Mouse (Mus musculus): ENCODE results near the gene Ccdc121.
A peak's percentile ranks its signal among the peaks of the same experiment; 100 is the strongest.
"Not testable (repeated sequence)": the region's sequence is repeated elsewhere in the genome, so short reads cannot be mapped to it uniquely, and the experiment has no call there.

The Ccdc121 gene

DNA sequence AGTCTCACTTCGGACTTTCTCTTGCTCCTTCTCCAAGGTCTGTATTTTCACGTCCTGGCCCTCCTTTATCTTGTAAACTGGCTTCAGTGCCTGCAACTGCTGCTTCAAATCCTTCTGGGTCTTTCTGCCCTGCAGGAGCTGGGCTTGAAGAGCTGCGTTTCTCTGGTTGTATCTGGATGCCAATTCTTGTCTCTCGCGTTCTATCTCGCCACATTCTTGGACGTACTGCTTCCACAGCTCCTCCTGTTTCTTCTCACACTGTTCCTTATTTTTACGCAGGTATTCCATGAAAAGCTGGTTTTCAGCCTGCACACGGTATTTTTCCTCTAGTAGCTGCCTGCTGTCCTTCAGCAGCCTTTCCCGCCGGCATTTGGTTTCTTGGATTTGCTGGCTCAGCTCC, 396 bp downstream of the Ccdc121 start:
- not testable (repeated sequence) for DNase-seq (ENCODE audit: low spot score in 2 of 2)

DNA sequence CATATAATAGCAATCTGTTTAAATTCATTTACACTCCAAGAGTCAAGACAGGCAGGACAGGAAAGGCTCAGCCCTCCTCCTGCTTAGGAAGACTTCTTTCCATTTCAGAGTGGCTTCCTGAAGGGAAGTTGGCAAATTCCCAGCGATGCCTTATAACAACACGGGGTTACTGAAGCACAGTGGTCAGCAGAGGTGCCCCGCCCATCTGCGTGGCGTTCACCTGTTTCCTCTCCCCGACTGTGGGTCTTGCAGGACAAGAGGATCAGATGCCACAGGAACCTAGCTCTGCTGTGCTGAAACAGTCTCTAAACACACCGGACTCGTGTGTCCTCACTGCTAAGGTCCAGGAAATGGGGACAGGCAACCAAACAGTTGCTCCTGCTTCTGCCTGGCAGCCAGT, 5.9 kb downstream of the Ccdc121 start:
- no peak for DNase-seq (ENCODE audit: low spot score in 2 of 2)

DNA sequence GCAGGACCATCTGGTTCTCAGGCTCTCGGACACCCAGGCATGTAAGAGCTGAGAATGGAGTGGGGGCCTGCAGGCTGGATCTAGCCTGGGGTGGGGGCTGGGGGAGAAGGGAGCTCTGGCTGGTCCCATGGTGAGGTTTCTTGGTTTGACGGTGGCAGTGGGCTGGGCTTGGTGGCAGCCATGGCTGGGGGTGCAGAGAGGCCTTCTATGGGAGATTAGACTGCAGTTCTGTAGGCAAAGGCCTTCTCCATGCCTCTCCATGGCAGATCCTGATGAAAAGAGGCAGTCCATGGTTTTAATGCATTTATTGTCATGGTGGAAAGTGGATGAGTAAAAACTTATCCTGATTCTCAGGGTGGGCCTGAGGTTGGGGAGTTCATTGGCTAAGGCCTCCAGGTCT, 7.8 kb downstream of the Ccdc121 start:
- DNase-seq (ENCODE audit: low spot score in 2 of 2), result no peak

DNA sequence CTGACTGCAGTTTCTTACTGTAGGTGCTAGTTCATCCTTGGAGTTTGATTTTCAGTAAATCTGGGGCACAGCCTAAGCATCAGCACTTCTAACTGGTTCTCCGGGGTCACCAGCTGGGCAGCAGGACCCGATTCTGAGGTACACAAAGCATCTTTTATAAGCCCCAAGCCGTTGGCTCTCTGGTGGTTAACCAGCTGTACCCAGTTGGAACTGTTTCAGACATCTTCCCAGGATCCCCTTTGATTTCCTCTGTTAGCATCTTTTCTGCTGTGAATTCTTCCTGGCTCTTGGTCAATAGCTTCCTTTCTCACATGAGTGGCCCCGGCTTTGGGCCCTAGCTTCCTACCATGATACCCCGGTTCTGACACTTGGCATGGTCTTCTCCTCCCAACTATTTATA, 26.6 kb downstream of the Ccdc121 start:
- DNase-seq (ENCODE audit: low spot score in 2 of 2), result no peak

DNA sequence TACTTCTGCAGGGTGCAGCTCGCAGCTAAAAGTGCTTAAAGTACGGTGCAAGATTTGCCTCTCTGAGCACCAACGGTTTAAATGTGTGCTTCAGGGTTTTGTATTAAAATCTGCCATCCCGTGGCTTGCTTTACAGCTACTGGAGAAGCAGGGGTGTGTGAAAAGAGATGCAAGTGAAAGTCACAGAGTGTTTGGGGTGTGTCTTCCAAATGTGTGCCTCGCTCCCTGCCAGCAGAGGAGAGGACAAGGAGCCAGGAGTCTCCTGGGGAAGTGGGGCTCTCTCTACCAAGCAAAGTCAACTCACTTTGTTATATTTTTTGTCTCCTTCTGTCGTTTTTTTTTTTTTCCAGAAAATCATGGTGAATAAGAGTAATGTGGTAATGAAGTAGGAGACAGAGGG, 34.7 kb downstream of the Ccdc121 start:
- no peak for DNase-seq (ENCODE audit: low spot score in 2 of 2)

DNA sequence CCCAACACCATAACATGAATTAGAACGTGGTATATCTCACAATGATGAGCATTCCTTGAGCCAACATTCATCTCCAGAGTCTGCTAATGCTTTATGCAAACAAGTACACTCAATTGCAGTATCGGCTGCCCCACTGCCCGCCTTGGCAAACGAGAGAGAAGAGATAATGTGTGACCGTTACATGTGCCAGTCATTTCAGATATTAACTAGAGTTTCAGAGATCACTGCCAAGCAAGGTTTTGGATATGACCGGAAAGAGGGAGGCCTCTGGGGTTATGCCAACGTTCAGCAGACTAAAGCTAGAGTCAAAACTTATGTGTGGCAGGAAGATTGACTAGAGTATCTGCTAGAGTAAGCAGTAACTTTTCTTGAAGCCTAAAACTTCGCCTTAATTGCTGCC, 35.1 kb downstream of the Ccdc121 start:
- no peak for DNase-seq (ENCODE audit: low spot score in 2 of 2)

DNA sequence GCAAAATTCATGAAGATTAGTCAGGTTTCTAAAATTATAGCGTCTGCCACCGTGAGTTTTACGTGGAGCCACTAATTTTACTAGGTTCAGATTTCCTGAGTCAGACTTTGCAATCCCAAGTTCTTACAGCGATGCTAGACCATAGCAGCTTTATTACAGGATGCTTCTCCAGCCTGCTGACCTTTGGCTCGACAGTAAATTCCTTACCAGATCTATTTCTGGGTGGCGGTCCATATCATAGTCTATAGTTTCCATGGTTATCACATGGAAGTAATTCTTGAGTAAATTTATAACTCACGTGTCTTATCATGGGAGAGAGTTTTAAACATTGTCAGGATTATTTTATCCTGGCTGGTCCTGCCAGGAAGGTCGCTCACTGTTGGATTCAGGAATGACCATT, 41.8 kb downstream of the Ccdc121 start:
- no peak for DNase-seq (ENCODE audit: low spot score in 2 of 2)

DNA sequence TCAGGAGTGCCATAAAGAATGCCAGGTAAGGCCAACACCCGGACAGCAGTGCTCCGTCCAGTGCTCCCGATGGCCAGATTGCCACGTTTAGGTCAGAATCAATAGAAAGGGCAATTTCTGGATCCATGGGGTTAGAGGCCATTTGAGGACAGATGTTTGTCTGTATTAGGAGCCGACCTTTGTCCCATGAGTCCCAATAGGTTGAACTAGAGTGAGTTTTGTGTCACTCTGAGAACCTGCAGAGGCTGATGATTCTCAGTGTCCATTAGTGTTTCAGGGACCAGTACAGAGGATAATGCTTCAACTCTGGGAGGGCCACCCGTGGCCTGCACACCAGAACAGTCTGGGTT, 44.0 kb downstream of the Ccdc121 start:
- DNase-seq (ENCODE audit: low spot score in 2 of 2), result no peak

DNA sequence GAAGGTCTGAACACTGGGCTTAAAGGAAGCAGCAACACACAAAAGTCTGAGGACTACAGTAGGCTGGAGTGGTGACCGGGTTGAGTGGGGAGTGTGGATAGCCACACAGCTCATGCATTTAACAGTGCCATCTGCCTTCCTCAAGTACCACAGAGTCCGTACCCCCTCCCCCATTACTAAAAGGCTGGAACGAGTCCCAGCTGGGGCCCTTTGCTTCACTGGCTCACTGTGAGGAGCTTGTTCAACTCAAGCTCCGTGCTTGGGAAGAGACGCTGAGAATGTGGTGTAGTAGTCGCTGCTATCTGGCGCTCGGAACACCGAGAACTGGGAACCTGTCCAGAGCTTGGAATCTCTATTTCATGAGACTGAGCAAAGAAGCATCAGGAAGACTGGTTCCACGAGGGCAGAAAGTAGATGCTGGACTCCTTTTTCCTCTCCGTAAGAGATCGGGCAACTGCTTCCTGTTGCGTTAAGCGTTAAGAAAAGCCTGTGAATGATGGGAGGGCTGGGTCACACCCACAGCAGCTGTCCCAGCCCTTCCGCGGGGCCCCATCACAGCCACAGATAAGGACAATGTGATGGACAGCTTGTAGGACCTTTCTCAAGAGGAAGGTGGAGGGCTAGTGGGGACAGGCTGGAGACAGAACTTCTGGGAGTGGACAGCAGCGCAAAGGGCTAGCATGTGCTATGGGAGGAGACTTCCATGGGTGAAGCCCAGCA, 44.5 kb downstream of the Ccdc121 start:
- no peak for DNase-seq (ENCODE audit: low spot score in 2 of 2)

DNA sequence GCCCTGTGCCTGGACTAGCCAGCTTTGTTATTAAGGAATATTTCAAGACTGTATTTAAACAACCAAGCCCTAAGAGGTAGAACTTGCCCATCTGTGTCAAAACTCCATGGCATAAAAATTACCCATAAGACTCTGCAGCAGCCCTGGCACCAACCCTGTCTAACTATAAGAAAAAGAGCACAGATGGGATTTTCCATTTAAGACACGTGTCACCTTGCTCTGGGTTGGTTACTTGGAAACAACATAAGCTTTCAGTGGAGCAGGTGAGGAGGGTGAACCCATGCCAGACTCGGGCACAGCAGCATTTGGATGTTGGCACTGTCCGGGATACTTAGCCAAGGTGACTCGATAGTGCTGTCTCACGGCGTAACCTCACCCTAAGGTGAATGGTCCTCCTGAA, 45.2 kb downstream of the Ccdc121 start:
- DNase-seq (ENCODE audit: low spot score in 2 of 2), result no peak

DNA sequence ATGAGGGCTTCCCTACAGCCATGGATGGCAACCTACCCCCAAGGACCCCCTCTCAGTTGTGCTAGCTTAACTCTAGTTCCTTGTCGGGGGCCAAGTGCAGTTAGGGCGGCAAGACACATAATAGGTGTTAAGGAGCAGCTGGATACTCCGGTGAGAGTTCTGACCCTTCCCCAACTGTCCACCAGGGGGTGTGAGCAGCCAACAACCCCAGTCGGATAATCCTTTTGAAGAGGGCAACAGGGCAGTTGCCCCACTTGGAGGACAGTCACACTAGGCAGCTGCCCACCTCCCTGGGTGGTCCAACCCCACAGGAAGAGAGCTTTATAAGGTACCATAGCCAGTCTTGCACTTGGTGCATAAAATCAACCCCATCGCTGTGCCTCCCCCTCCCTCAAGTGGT, 46.2 kb downstream of the Ccdc121 start:
- DNase-seq (ENCODE audit: low spot score in 2 of 2), result peak in 1 of 2 experiments; percentile 7

DNA sequence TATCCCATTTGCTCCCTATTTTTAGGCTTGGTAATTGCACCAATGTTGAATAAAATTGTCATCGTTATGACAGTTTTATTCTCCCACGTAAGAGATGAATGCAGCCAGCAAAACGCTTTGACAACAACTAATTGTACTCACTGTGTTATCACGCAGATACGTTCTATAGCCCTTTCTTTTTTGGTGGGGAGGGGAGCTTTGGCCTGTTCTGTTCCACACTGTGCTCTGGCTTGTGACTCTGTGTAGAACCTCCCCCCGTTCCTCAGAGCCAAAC, 48.4 kb downstream of the Ccdc121 start:
- no peak for DNase-seq (ENCODE audit: low spot score in 2 of 2)

DNA sequence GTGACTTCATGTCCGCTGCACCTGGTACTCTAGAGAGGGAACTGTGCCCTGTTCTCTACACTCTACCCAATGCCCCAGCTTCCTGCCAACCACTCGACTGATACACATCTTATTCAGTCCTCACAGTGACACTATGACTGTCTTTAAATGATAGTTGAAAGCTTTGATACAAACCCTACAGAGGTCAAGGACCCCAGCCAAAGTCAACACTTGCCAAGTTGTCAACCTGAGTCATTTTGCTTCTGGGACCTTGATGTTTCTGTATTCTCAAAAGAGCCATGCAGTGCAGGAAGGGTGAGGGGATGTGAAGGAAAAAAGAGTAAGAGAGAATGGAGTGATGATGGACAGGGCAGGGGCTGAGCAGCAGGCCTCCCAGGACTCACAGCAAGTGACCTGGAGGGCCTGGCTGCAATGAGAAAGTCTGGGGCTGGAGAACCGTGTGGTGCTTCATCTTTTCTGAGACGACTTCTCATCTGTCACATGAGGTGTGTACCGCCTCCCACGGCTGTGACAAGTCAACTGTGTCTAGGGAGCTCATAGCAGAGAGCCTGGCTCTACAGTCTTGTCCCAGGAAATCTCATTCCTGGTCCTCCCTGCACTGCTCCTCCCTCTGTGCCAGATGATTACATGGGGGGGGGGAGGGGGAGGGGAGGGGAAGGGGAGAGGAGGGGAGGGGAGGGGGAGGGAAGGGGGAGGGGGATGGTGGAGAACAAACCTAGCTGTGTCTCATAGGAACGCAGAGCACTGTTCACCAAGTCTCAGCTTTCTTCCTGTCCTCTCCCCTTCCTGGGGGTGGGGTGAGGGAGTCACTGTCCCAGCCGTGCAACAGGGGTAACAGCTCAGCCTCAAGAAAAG, 49.0 kb downstream of the Ccdc121 start:
- peak in 1 of 2 experiments; percentile 17 for DNase-seq (ENCODE audit: low spot score in 2 of 2)

DNA sequence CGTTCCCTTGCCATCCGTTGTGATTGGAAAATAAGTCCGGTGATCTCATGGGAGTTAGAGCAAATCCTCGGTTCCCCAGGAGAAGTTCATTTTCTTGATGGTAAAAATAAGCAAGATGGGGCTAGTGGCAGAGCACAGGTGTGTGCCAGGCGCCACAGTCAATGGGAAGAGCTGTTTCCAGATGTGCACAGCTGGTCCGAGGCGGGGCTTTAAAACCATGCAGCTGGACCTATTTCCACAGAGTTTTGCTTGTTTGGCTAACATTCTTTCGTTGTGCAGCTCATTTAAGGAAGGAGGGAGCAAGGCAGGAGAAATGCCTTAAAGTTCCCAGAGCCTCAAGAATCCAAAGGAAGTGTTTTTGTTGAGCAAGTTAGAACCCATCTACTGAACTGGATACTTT, 49.8 kb downstream of the Ccdc121 start:
- DNase-seq (ENCODE audit: low spot score in 2 of 2), result no peak

DNA sequence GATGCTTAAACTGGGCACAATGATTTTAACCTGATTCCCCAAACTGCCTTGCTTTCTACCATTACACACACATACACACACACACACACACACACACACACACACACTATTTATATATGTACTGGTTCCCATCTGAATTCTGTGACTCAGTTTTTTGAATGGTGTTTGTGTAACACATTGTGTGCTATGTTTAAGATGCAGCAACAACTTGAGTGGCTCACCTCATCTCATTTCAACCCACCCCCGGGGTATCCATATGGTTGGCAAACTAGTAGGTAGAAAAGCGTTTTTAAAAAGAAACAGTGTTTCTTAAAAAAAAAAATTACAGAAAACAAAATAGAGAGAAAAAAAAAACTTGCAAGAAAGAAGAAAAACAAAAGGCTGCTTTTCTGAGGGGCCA, 51.0 kb downstream of the Ccdc121 start:
- no peak for DNase-seq (ENCODE audit: low spot score in 2 of 2)
